Mouse (Mus musculus) layer of hippocampus, adult 11-12 months (tissue): ENCODE results near the gene Nrxn2.
A peak's percentile ranks its signal among the peaks of the same experiment; 100 is the strongest.

Source experiments
- DNase-seq: peaks from one replicate; pipeline ENCODE4 v3.0.0; 2022; ENCODE audit warnings: low spot score

Nrxn2 gene

GRCm38 (mm10) chr19:6543035-6543383 lies 124.5 kb downstream of the Nrxn2 start:
- peak; percentile 3 for DNase-seq

- peak; percentile 5 for DNase-seq
Measured at GRCm38 (mm10) chr19:6543518-6543917, 125.0 kb downstream of the Nrxn2 start.

- DNase-seq: no peak
Measured at GRCm38 (mm10) chr19:6544712-6545111, 126.2 kb downstream of the Nrxn2 start.

GRCm38 (mm10) chr19:6545481-6545880 lies 127.0 kb downstream of the Nrxn2 start:
- peak; percentile 2 for DNase-seq

- DNase-seq: no peak
Measured at GRCm38 (mm10) chr19:6546096-6546495, 127.6 kb downstream of the Nrxn2 start.

- DNase-seq: no peak
Measured at GRCm38 (mm10) chr19:6547801-6548200, 129.3 kb downstream of the Nrxn2 start.

GRCm38 (mm10) chr19:6548431-6549410 lies 130.2 kb downstream of the Nrxn2 start:
- peak; percentile 30 for DNase-seq

GRCm38 (mm10) chr19:6549566-6549965 lies 131.0 kb downstream of the Nrxn2 start:
- no peak for DNase-seq

- DNase-seq: no peak
Measured at GRCm38 (mm10) chr19:6551215-6551614, 132.7 kb downstream of the Nrxn2 start.

- DNase-seq: no peak
Measured at GRCm38 (mm10) chr19:6552302-6553028, 133.9 kb downstream of the Nrxn2 start.

GRCm38 (mm10) chr19:6553174-6553573 lies 134.6 kb downstream of the Nrxn2 start:
- no peak for DNase-seq

- DNase-seq: no peak
Measured at GRCm38 (mm10) chr19:6553819-6554582, 135.5 kb downstream of the Nrxn2 start.

- DNase-seq: no peak
Measured at GRCm38 (mm10) chr19:6559576-6559975, 141.0 kb downstream of the Nrxn2 start.

GRCm38 (mm10) chr19:6560246-6560815 lies 141.8 kb downstream of the Nrxn2 start:
- DNase-seq: no peak

- no peak for DNase-seq
Measured at GRCm38 (mm10) chr19:6565136-6565535, 146.6 kb downstream of the Nrxn2 start.

GRCm38 (mm10) chr19:6566450-6566849 lies 147.9 kb downstream of the Nrxn2 start:
- DNase-seq: no peak

- no peak for DNase-seq
Measured at GRCm38 (mm10) chr19:6569021-6569420, 150.5 kb downstream of the Nrxn2 start.

- DNase-seq: no peak
Measured at GRCm38 (mm10) chr19:6569561-6569960, 151.0 kb downstream of the Nrxn2 start.

GRCm38 (mm10) chr19:6571476-6571875 lies 152.9 kb downstream of the Nrxn2 start:
- DNase-seq: no peak

- DNase-seq: no peak
Measured at GRCm38 (mm10) chr19:6572001-6572400, 153.5 kb downstream of the Nrxn2 start.
